Mouse (Mus musculus): ENCODE measurements around the gene Mag. TPM values are rescaled to one million over a fixed set of nuclear protein-coding genes. Genes with fewer than 3 reads are reported as not detected.
"Not testable (repeated sequence)": the region's sequence is repeated elsewhere in the genome, so short reads cannot be mapped to it uniquely, and the experiment has no call there.

Gene Mag
- polyA plus RNA-seq, 1 experiment: 1.2 TPM

GRCm38 (mm10) chr7:30955584-30956356 is 41.1 kb upstream of the Mag start:
- H3K36me3 ChIP-seq (replicated peaks; ENCODE audit: low read length): peaks cover 66% of the 10 kb centered on the region
- TF ChIP-seq FLI1 (IDR thresholded peaks at IDR 0.05; ENCODE audit: low read length) (no peak), GATA1 (IDR thresholded peaks at IDR 0.05; ENCODE audit: borderline replicate concordance, low read length) (no peak)
- no peaks in the 10 kb centered on the region for H3K9me3 ChIP-seq
- H3K4me3 ChIP-seq (replicated peaks): peak overlapping the region; percentile 98
- H3K4me1 ChIP-seq: peaks cover 62% of the 10 kb centered on the region
- no peaks in the 10 kb centered on the region for H3K27me3 ChIP-seq (replicated peaks)

- Histone ChIP-seq H3K4me3 (replicated peaks) (peak overlapping the region; percentile 98), H3K9me3 (no peaks in the 10 kb centered on the region), H3K27me3 (replicated peaks) (no peaks in the 10 kb centered on the region), H3K4me1 (peaks cover 58% of the 10 kb centered on the region), H3K36me3 (replicated peaks; ENCODE audit: low read length) (peaks cover 74% of the 10 kb centered on the region)
- TF ChIP-seq FLI1 (IDR thresholded peaks at IDR 0.05; ENCODE audit: low read length): no peak
- TF ChIP-seq GATA1 (IDR thresholded peaks at IDR 0.05; ENCODE audit: borderline replicate concordance, low read length): no peak
Observed at GRCm38 (mm10) chr7:30954971-30955520, 40.4 kb upstream of the Mag start.

GRCm38 (mm10) chr7:30954036-30954435 is 39.4 kb upstream of the Mag start:
- no peaks in the 10 kb centered on the region for H3K9me3 ChIP-seq
- TF ChIP-seq GATA1 (IDR thresholded peaks at IDR 0.05; ENCODE audit: borderline replicate concordance, low read length) (no peak), FLI1 (IDR thresholded peaks at IDR 0.05; ENCODE audit: low read length) (no peak)
- peaks cover 49% of the 10 kb centered on the region for H3K4me1 ChIP-seq
- H3K27me3 ChIP-seq (replicated peaks): no peaks in the 10 kb centered on the region
- peaks cover 76% of the 10 kb centered on the region for H3K36me3 ChIP-seq (replicated peaks; ENCODE audit: low read length)
- H3K4me3 ChIP-seq (replicated peaks): peak overlapping the region; percentile 60

GRCm38 (mm10) chr7:30953459-30953858 is 38.8 kb upstream of the Mag start:
- Histone ChIP-seq H3K9me3 (no peaks in the 10 kb centered on the region), H3K36me3 (replicated peaks; ENCODE audit: low read length) (peaks cover 74% of the 10 kb centered on the region)
- TF ChIP-seq FLI1 (IDR thresholded peaks at IDR 0.05; ENCODE audit: low read length) (no peak), GATA1 (IDR thresholded peaks at IDR 0.05; ENCODE audit: borderline replicate concordance, low read length) (no peak)

GRCm38 (mm10) chr7:30952441-30953265 is 38.0 kb upstream of the Mag start:
- TF ChIP-seq FLI1 (IDR thresholded peaks at IDR 0.05; ENCODE audit: low read length) (no peak), GATA1 (IDR thresholded peaks at IDR 0.05; ENCODE audit: borderline replicate concordance, low read length) (no peak)
- Histone ChIP-seq H3K36me3 (replicated peaks; ENCODE audit: low read length) (peaks cover 72% of the 10 kb centered on the region), H3K4me1 (peaks cover 35% of the 10 kb centered on the region), H3K27me3 (replicated peaks) (no peaks in the 10 kb centered on the region), H3K4me3 (replicated peaks) (no peak overlapping the region), H3K9me3 (no peaks in the 10 kb centered on the region)

More at GRCm38 (mm10) chr7:30953459-30953858, 38.8 kb upstream of the Mag start:
- Histone ChIP-seq H3K27me3 (replicated peaks) (no peaks in the 10 kb centered on the region), H3K4me3 (replicated peaks) (no peak overlapping the region), H3K4me1 (peaks cover 43% of the 10 kb centered on the region)

GRCm38 (mm10) chr7:30949902-30950301 is 35.2 kb upstream of the Mag start:
- not testable (repeated sequence) for H3K4me3 ChIP-seq (replicated peaks); H3K27me3 ChIP-seq (replicated peaks); H3K9me3 ChIP-seq
- peaks cover 25% of the 10 kb centered on the region for H3K4me1 ChIP-seq
- peaks cover 81% of the 10 kb centered on the region for H3K36me3 ChIP-seq (replicated peaks; ENCODE audit: low read length)

GRCm38 (mm10) chr7:30945876-30946275 is 31.2 kb upstream of the Mag start:
- TF ChIP-seq FLI1 (IDR thresholded peaks at IDR 0.05; ENCODE audit: low read length) (no peak), GATA1 (IDR thresholded peaks at IDR 0.05; ENCODE audit: borderline replicate concordance, low read length) (no peak)

GRCm38 (mm10) chr7:30945466-30945865 is 30.8 kb upstream of the Mag start:
- H3K36me3 ChIP-seq (replicated peaks; ENCODE audit: low read length): peaks cover 38% of the 10 kb centered on the region
- H3K27me3 ChIP-seq (replicated peaks); H3K4me3 ChIP-seq (replicated peaks); H3K9me3 ChIP-seq: not testable (repeated sequence)
- peaks cover 12% of the 10 kb centered on the region; the same call in 1 of the 2 replicates for H3K4me1 ChIP-seq

More at GRCm38 (mm10) chr7:30945876-30946275, 31.2 kb upstream of the Mag start:
- Histone ChIP-seq H3K4me3 (replicated peaks) (no peak overlapping the region), H3K4me1 (peaks cover 12% of the 10 kb centered on the region; the same call in 1 of the 2 replicates), H3K36me3 (replicated peaks; ENCODE audit: low read length) (peaks cover 42% of the 10 kb centered on the region), H3K27me3 (replicated peaks) (no peaks in the 10 kb centered on the region), H3K9me3 (no peaks in the 10 kb centered on the region)

- H3K4me3 ChIP-seq (replicated peaks); H3K27me3 ChIP-seq (replicated peaks); H3K9me3 ChIP-seq: not testable (repeated sequence)
- H3K36me3 ChIP-seq (replicated peaks; ENCODE audit: low read length): peaks cover 30% of the 10 kb centered on the region
- peaks cover 12% of the 10 kb centered on the region; the same call in 1 of the 2 replicates for H3K4me1 ChIP-seq
Observed at GRCm38 (mm10) chr7:30944706-30945105, 30.0 kb upstream of the Mag start.

Measured in megakaryocyte, embryonic 14.5 days (primary cell).